Mouse (Mus musculus) yolk sac, embryonic 10.5 days (tissue): ENCODE measurements around the gene Rad51b.

Experiments used
- DNase-seq: peaks from one replicate; pipeline ENCODE4 v3.0.0-alpha.2; 2017; ENCODE audit warnings: low spot score

Rad51b gene

DNA sequence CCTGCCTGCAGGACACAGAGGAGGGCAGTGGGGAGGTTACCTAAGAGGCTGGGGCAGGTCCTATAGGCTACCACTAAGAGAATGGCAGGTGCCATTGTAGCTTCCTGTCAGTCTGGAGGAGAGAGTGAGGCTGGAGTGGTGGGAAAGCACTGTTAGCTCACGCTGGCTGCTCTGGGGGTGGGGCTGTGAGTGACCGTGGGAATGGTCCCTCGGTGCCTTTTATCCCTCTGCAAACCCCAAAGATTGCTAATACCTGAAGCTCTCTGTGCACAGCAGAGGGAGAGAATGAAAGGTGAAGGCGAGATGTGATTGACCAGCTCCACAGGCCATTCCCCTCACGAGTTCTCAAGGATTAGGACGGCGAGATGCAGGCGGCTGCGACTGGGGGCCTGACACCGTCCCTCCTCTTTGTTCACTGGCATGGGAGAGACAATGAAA, 510.3 kb downstream of the Rad51b start:
- DNase-seq: no peak

DNA sequence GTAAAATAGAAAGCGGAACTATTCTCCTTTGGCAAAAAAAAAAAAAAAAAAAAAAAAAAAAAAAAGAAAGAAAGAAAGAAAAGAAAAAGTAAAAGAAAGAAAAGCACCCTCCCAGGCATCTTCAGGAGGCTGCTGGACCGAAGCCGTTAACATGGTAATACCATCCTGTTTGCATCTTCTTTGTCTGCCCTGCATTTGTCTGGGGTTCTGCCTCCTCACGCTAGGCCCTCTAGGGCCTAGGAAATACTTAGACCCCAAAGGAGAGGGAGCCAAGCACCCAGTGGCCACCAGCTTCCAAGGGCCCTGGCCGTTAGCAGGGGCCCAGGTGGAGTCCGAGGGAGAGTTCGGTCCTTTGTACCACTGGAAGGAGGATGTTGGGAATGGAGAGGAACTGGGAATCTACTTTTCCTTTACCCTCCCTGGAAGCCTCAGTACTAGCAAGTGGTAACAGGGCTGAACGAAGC, 510.9 kb downstream of the Rad51b start:
- no peak for DNase-seq

GRCm38 (mm10) chr12:79808426-79809398, 511.6 kb downstream of the Rad51b start:
- DNase-seq: no peak

GRCm38 (mm10) chr12:79809518-79809917, 512.4 kb downstream of the Rad51b start:
- no peak for DNase-seq

DNA sequence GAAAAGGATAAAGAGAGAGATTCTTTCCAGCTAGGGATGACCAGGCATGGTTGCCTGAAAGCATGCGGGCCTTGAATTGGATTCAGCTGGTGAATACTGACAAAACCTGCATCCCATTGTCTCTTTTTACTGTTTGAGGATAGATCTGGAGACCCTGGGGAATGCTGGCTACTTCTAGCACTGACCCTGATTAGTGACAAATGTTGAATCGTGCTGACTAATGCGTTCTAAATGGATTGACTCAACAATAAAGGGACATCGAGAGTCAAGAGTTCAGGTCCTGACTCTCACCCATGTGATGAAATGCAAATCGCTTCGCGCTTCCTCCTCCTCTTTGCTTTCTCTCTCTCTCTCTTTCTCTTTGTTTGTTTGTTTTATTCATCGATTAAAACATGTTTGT, 515.3 kb downstream of the Rad51b start:
- no peak for DNase-seq

GRCm38 (mm10) chr12:79812838-79813563, 515.9 kb downstream of the Rad51b start:
- no peak for DNase-seq

DNA sequence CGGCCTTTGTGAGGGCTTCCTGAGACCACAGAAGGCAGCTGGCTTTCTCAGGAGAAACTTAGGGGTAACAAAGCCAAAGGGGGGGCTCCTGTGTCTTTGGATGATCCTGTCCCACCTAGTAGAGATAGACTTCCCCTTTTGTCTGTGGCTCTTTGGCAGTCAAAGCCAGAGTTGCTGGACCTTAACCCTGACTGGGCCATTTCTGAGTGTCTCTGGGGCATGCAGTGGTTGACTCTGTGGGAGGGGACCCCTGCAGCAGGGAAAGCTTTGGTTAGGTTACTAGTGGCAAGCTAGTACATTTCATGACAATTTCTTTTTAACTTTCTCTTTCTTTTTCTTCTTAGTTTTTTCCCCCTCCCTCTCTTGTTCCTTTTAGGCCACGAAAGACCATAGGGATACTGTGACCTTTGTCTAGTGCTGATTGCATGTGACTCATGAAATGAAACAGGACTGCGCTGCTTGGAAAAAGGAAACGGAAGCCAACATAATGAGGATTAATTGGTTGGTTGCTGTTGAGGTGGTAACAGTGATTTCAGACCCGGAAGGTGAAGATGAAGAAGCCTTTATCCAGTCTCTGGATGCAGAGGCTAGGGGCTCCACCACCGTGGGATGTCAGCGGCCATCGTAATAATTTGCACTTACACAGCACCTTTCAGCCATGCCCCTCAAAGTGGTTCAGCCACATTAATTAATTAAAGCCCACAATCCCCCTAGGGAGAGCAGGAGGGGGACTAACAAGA, 516.7 kb downstream of the Rad51b start:
- DNase-seq: no peak

DNA sequence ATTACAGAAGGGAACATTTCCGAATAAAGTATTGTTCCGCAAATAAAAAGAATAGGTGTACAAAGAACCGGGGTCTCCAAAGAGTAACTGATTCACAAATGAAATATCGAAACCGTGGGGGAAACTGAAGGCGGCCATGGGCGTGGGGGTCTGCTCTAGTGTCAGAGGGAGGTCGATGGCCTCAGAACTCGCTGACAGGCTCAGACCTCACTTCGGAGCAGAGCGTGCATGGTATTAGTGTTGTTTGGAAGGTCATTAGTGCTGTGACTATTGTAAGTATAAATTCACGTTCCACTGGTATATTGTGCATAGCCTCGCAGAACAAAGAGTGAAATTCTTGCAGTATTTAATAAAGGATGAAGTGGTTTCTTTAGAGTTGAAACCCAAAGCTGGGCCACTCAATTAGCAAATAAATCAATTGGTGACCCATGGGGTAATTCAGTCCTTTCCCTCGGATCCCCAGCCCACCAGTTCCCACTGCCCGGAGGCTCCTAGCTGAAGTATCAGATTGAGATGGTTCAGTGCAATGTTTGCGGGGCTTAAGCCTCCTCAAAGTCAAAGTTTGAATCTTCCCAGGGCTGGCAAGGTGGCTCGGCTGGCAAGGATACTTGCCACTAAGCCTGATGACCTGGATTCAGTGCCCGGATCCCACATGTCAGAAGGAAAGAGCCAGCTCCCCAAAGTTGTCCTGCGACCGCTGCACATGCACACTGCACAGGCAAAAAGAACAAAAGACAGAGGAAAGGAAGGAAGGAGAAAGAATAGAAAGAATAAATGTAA, 517.4 kb downstream of the Rad51b start:
- no peak for DNase-seq

DNA sequence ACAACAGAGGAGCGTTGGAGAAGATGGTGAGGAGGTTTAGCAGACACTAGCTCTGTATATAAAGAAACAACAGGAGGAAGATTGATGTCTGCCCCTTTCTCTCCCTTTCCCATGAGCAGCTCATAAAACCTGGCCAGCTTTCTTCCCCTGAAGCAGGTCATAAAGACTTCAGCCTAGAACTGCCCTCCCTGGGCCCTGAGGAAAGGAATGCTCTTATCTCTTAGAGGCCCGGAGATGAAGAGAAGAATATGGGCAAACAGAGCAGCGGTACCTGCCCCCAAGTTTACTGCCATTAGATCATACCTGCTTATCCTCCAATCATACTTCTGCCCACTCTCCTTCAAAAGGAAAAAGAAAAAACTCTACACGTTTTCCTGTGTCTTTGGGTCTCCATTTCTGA, 519.2 kb downstream of the Rad51b start:
- DNase-seq: no peak

DNA sequence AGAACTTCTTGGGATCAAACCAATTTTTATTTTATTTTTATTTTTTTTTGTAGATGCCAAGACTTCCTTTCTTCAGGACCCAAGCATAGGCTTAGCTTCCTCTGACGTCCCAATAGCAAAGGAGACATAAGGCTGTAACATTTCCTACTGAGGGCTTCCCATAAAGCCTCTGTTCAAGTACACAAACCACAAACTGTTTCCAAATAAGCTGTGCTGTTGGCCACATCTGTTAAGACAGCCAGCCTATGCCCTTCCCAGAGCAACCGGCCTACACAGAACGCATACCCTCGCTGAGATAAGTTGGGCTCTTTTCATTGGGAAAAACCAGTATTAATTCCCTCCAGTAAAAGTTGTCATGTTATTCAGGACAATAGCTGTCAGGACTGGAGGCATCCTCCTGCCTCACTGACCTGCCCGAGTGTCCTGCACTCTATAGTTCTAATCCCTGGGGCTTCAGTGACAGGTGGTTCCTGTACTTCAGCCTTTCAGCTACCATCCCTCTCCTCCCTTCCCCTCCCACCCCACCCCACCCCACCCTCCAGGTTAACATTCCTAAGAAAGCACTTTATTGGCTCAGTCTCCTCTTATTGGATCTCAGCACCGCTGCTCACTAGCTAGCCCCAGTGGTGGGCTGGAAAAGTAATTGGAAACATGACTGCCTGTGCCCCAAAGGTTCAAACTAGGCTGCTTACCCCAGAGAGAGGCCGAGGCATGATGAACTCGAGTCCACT, 523.3 kb downstream of the Rad51b start:
- no peak for DNase-seq

DNA sequence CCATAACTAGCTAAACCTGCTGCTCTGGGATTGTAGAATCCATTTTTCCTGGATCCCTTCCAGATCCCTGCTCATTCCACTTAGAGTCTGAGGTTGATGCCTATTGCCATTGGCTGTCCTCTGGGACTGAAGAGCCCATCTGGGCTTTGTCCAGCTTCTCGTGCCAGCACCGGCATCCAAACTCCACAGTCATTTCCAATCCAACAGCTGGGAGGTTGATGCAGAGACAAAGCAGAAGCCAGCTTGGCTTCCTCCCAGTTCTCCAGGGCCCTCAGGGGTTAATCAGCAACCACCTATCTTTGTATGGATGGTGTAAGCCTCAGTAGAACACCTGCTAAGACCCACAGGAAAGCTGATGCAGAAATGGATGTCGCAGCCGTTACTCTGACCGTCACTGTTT, 524.8 kb downstream of the Rad51b start:
- DNase-seq: no peak

DNA sequence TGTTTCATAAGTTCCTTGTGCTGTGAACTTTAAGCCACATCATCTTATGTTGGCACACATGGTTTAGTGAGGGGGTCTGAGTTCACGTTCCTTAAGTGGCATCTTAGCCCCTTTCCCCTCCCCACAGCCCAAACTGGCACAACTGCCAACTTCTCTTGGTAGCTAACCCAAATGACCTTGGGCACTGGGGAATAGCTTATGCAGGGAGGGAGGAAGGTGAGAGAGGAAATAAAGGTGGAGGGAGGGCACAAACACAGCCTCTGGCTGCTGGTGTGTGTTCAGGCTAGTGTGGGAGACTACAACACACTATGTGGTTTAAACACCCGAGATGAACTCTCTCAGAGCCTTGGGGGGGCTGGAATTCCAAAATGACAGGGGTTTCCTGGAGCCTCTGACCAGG, 525.3 kb downstream of the Rad51b start:
- DNase-seq: no peak

- no peak for DNase-seq
These were observed 528.8 kb downstream of the Rad51b start for GRCm38 (mm10) chr12:79825922-79826321.

DNA sequence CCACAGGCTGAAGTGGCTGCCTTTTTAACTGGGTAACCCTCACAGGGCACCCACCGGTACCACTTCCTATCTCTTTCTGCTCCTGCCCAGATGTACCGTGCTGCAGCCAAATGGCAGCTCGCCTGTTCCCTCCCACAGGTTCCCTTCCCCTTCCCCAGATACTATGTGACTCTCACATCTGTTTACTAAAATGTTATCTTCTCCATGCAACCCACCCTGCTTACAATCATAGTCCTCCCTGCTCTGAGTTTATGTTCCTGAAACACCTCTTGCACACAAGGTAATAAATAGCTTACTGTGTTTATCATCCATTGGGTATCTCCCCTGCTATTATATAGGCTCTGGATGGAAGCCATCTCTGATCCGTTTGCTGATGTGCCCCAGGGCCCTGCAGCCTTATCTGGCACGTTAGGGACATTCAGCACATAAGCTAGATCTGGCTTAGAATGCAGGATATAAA, 530.2 kb downstream of the Rad51b start:
- DNase-seq: no peak

- no peak for DNase-seq
These were observed 530.7 kb downstream of the Rad51b start for GRCm38 (mm10) chr12:79827735-79828134.

DNA sequence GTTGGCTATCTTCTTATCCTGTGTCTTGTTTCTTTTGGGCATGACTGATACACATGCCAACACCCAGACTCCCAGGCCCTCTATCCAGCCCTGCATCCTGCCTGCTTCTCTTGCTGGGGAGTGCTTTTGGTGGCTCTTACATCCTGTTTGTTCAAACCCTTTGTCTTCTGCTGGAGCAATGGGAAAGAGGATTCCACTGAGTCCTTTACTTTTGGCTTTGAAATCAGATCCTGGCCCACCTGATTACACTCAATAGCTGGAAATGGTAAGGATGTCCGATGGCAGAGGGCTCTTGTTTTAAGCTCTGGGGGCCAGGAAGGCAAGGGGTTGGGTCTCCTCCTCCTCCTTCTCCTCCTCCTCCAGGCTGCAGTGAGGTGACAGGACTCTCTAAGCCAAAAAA, 533.6 kb downstream of the Rad51b start:
- no peak for DNase-seq

DNA sequence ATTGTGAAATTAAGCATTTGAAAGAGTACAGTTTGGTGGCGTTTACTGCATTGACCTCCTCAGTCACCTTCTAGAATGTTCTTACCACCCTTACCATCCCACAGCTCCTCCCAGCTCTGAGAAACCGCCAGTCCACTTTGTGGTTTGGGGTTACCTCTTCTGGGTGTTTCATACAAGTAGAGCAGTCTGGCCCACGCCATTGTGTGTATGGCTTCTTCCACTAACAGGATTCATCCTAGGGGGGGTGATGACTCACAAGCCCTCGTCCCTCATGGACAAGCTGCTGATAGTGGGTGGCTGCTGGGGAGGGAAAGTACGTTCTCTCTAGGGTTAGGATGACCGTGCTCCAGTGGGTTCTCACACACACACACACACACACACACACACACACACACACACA, 535.5 kb downstream of the Rad51b start:
- no peak for DNase-seq

DNA sequence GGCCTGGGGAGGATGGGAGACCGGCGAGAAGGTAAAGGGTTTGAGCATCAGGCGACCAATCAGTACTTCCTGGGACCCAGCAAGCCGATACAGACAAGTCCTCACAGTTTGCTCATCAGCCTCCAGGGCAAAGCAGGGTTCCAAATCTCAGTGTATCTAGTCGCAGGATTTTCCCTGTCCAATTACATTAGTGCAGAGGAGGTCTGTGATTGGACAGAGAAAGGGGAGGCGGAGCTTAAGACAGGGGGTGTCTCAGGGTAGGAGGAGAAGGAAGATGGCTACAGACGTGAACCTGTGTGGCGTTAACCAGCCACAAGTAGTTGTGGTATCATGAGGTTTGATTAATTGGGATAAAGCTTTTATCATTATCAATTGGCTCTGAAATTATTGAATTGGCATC, 538.4 kb downstream of the Rad51b start:
- no peak for DNase-seq

DNA sequence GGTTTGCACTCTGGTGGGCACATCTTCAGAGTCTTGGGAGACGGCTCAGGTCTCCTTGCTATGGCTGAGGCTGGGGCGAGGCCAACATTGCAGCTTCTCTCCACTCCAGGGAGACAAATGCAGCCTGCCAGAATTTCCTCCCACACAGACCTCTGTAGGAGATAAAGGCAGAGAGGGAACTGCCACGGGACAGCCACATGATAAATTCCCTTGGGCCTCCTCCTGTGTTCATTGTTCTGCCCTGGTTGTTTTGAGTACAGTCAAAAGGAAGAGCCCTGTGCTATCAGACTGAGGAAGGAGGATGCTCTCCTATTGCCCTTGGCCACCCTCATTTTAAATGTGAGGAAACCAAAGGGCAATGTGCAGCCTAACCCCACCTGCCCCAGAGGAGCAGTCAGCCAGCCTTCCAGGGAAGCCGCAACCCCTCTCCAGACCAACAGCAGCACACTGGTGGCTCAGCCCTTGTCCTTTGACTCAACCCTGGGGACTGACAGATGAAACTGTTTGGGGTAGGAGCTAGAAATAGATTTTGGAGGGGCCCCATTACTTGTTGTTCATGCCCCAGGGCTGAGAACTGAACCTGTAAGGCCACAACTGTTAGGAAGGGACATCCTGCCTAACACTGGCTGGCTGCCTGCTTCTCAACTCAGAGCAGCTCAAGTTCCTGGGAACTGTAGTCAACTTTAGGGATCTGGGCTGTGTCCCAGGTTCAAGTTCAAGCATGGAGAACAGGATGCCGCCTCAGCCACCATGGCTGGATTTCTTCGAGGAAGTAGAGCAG, 541.3 kb downstream of the Rad51b start:
- no peak for DNase-seq
